In the genomic region with DNA sequence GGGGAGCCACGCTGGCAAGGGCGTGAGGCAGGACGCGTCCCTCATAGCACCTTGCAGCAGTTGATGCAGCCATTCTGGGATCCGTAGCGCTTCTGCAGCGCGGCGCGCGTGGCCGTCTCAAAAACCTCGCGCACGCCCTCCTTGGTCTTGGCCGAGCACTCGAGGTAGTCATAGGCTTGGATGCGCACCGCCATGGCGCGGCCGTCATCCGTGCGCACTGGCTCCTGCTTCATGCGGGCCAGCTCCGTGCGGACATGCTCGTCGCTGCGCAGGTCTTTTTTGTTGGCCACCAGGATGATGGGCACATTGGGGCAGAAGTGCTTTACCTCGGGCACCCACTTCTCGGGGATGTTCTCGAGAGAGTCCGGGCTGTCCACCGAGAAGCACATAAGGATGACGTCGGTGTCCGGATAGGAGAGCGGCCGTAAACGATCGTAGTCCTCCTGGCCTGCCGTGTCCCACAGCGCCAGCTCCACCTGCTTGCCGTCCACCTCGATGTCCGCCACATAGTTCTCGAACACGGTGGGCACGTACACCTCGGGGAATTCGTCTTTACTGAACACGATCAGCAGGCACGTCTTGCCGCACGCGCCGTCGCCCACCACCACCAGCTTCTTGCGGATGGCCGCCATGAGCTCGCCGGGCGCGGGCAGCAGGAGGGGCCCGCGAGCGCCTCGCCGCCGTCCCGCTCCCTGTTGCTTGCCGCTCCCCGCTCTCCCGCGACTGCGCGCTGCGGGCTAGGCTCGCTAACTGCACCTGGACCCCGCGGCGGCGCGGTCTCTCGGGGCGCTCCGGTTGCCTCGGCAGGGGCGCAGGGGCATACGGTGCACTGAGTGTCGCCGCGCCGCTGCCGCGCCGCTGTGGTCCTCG, we compare ENCODE assay signal across 8 mouse cellular contexts. TPM values are rescaled to one million over a fixed set of nuclear protein-coding genes. Genes with fewer than 3 reads are reported as not detected.
A peak's percentile ranks its signal among the peaks of the same experiment; 100 is the strongest.
DNase-seq lines count a peak whose midpoint lies in the region; ATAC-seq and TF ChIP-seq lines count a peak whose summit lies in the region.

No protein-coding gene starts in this region.

- ATAC-seq in intestine, postnatal 0 days = peak; percentile 44
- peak; percentile 48; the same call in 1 of the 2 replicates for ATAC-seq in liver, embryonic 12.5 days
- ATAC-seq in monocyte, adult 5-6 weeks (replicated peaks; ENCODE audit: insufficient number of reproducible peaks, low FRiP score, low TSS enrichment, poor library complexity, severe bottlenecking) = peak; percentile 39
- no peak for ATAC-seq in stomach, embryonic 15.5 days (ENCODE audit: insufficient read depth, low FRiP score, low read depth)

- DNase-seq in 3T3-L1 (ENCODE audit: low read depth, low spot score) (peak; percentile 84), ZHBTc4 (ENCODE audit: low read depth, low spot score) (peak; percentile 64)
- DNase-seq in embryo, embryonic 10.5 days (ENCODE audit: low spot score) = peak; percentile 75
- peak; percentile 42 to 70 for DNase-seq in gastrocnemius, postnatal 4 days (ENCODE audit: low spot score in 2 of 2)

- H3K4me1 ChIP-seq in intestine, postnatal 0 days (replicated peaks; ENCODE audit: control insufficient read depth, insufficient read depth, low read length) = peaks cover 13% of the 10 kb centered on the region; the same call in 1 of the 2 replicates
- peaks cover 44% of the 10 kb centered on the region for H3K4me1 ChIP-seq in liver, embryonic 12.5 days
- H3K4me1 ChIP-seq in stomach, embryonic 15.5 days = peaks cover 19% of the 10 kb centered on the region

- H3K9me3 ChIP-seq in intestine, postnatal 0 days (ENCODE audit: control insufficient read depth) = no peaks in the 10 kb centered on the region
- no peaks in the 10 kb centered on the region for H3K9me3 ChIP-seq in liver, embryonic 12.5 days (replicated peaks)
- no peaks in the 10 kb centered on the region for H3K9me3 ChIP-seq in stomach, embryonic 15.5 days

- H3K36me3 ChIP-seq in intestine, postnatal 0 days (ENCODE audit: control insufficient read depth, insufficient read depth) = no peaks in the 10 kb centered on the region
- H3K36me3 ChIP-seq in liver, embryonic 12.5 days = no peaks in the 10 kb centered on the region
- H3K36me3 ChIP-seq in stomach, embryonic 15.5 days = no peaks in the 10 kb centered on the region

- peak overlapping the region; percentile 98 for H3K9ac ChIP-seq in intestine, postnatal 0 days (ENCODE audit: low read depth, low read length)
- H3K9ac ChIP-seq in liver, embryonic 12.5 days = peak overlapping the region; percentile 87
- peak overlapping the region; percentile 73 for H3K9ac ChIP-seq in stomach, embryonic 15.5 days

- H3K4me3 ChIP-seq in intestine, postnatal 0 days (ENCODE audit: low read depth, low read length) = peak overlapping the region; percentile 90
- H3K4me3 ChIP-seq in liver, embryonic 12.5 days = peak overlapping the region; percentile 75
- H3K4me3 ChIP-seq in stomach, embryonic 15.5 days (replicated peaks) = peak overlapping the region; percentile 66

- peak overlapping the region; percentile 99 for H3K27ac ChIP-seq in intestine, postnatal 0 days (ENCODE audit: low read depth, low read length)
- H3K27ac ChIP-seq in liver, embryonic 12.5 days = peak overlapping the region; percentile 88
- H3K27ac ChIP-seq in stomach, embryonic 15.5 days = peak overlapping the region; percentile 97

- H3K27me3 ChIP-seq in intestine, postnatal 0 days (replicated peaks; ENCODE audit: control insufficient read depth, insufficient read depth, low read length) = no peaks in the 10 kb centered on the region
- peaks cover 18% of the 10 kb centered on the region for H3K27me3 ChIP-seq in liver, embryonic 12.5 days (replicated peaks)
- H3K27me3 ChIP-seq in stomach, embryonic 15.5 days (replicated peaks) = no peaks in the 10 kb centered on the region

- peak overlapping the region; percentile 96 for H3K4me2 ChIP-seq in intestine, postnatal 0 days (replicated peaks; ENCODE audit: low read depth)
- peak overlapping the region; percentile 98 for H3K4me2 ChIP-seq in liver, embryonic 12.5 days
- H3K4me2 ChIP-seq in stomach, embryonic 15.5 days = peak overlapping the region; percentile 87

- TF ChIP-seq CTCF in intestine, postnatal 0 days (IDR thresholded peaks at IDR 0.05; ENCODE audit: low read depth) = peak; percentile 52

- under 1% methylated on average over 99 of the region's 99 CpGs for WGBS in intestine, postnatal 0 days
- WGBS in liver, embryonic 12.5 days (ENCODE audit: insufficient replicate concordance) = under 1% methylated on average over 92 of the region's 99 CpGs
- under 1% methylated on average over 98 of the region's 99 CpGs for WGBS in stomach, embryonic 15.5 days

RNA-seq across cellular contexts. Expression of a gene that starts 0.6 kb away (rescaled TPM):
- 100 to 1,000 TPM; 111 to 115 TPM for total RNA-seq in gastrocnemius, postnatal 4 days (2021)
- polyA plus RNA-seq in intestine, postnatal 0 days (2015; fragmentation: Nextera tagmentation; extraction: Ambion mirVana) = 28.8 and 29.7 TPM in 2 replicates
- polyA plus RNA-seq in liver, embryonic 12.5 days (2016; fragmentation: Nextera tagmentation; extraction: Ambion mirVana) = 12.3 and 12.4 TPM in 2 replicates
- 45.8 to 134 TPM (median 53.2 TPM) in 3 replicates for total RNA-seq in monocyte, adult 5-6 weeks (2017)
- polyA plus RNA-seq in stomach, embryonic 15.5 days (2015; fragmentation: Nextera tagmentation; extraction: Ambion mirVana) = 41.5 and 43.8 TPM in 2 replicates
